Comparison of ENCODE assay signal across 10 mouse cellular contexts in the genomic region with DNA sequence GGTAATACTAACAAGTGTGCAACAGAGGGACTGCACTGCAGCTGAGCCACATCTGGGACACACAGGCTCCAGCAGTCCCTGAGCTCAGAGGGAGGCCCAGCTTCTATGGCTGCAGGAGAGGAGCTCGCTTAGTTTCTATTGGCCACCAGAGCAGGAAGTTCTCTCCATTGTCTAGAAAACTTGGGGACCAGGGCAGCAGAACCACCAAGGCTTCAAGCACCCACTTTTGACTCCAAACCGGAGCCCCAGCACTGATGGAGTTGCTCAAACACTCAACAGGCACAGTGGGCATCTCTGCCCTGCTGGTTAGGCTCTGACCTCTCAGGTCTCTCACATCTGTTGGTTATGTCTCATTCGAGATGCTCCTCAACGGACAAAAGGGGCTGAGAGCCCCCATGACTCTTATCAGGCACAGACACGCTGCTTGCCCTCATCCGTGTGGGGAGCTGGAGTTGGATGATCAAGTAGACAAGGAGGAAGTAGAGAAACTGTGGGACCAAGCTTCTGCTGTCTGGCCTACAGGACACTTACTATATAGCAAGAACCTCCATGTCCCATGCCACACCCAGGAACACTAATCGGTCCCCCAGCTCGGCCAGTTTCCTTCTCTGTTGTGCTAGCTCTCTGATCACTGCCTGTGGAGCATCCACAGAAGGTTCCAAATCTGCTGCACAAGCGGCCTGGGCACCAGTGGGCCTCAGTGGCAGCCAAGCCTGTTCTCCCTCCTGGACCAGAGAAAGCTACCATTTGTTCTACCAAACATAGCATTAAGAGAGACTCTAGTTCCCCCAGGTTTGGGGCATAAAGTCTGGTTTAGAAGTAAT. TPM values are rescaled to one million over a fixed set of nuclear protein-coding genes. Genes with fewer than 3 reads are reported as not detected.
DNase-seq lines count a peak whose midpoint lies in the region; ATAC-seq and TF ChIP-seq lines count a peak whose summit lies in the region.
"Had no signal": no experiment of that assay in that cellular context is flagged by ENCODE, and none has a peak within 500 bp of the region (broad histone marks: within the 10 kb centered on the region; RNA-seq: fewer than 3 reads in every experiment).

No protein-coding gene starts in this region.

- no peak for TF ChIP-seq POLR2A in lung, adult 2 months (IDR thresholded peaks at IDR 0.05; ENCODE audit: borderline replicate concordance, extremely low read depth, low read depth, low read length)

- H3K4me3 ChIP-seq in lung, postnatal 0 days (ENCODE audit: low read depth, low read length), result no peak overlapping the region
- no peak overlapping the region for H3K4me3 ChIP-seq in lung, adult 2 months (replicated peaks; ENCODE audit: extremely low read depth, low read depth, low read length)
- no peak overlapping the region for H3K4me3 ChIP-seq in embryonic facial prominence, embryonic 14.5 days (ENCODE audit: low read depth, low read length)
- H3K4me3 ChIP-seq in liver, embryonic 11.5 days (ENCODE audit: low read depth, low read length), result peak overlapping the region; percentile 53
- H3K4me3 ChIP-seq: neural tube, embryonic 12.5 days had no signal

- ATAC-seq in lung, postnatal 0 days, result no peak
- ATAC-seq in embryonic facial prominence, embryonic 14.5 days (ENCODE audit: low read depth), result no peak
- ATAC-seq in liver, embryonic 11.5 days (replicated peaks; ENCODE audit: low FRiP score), result peak; percentile 72
- ATAC-seq: forebrain, embryonic 14.5 days had no signal

- peaks cover 42% of the 10 kb centered on the region for H3K4me1 ChIP-seq in lung, postnatal 0 days (ENCODE audit: insufficient read depth, low read depth, low read length)
- H3K4me1 ChIP-seq in lung, adult 2 months (ENCODE audit: control insufficient read depth, insufficient read depth, low read length), result peaks cover 34% of the 10 kb centered on the region
- H3K4me1 ChIP-seq in embryonic facial prominence, embryonic 14.5 days (ENCODE audit: control insufficient read depth, insufficient read depth, low read length), result peaks cover 36% of the 10 kb centered on the region
- peaks cover 75% of the 10 kb centered on the region for H3K4me1 ChIP-seq in liver, embryonic 11.5 days (replicated peaks; ENCODE audit: control insufficient read depth, insufficient read depth, low read length)

- H3K36me3 ChIP-seq in lung, postnatal 0 days (ENCODE audit: insufficient read depth, low read length), result no peaks in the 10 kb centered on the region
- 0 out of 2 replicates have a peak, but pooled peaks cover 5% of the 10 kb centered on the region for H3K36me3 ChIP-seq in embryonic facial prominence, embryonic 14.5 days (ENCODE audit: control insufficient read depth, insufficient read depth, low read length)
- H3K36me3 ChIP-seq in liver, embryonic 11.5 days (ENCODE audit: control insufficient read depth, insufficient read depth, low read length), result peaks cover 3% of the 10 kb centered on the region; the same call in 1 of the 2 replicates

- no peak for TF ChIP-seq EP300 in lung, postnatal 0 days (IDR thresholded peaks at IDR 0.05)

- no peak overlapping the region for H3K9ac ChIP-seq in lung, postnatal 0 days (replicated peaks; ENCODE audit: low read depth)
- peak overlapping the region; percentile 19; the same call in 1 of the 2 replicates for H3K9ac ChIP-seq in embryonic facial prominence, embryonic 14.5 days (ENCODE audit: low read depth, low read length)
- H3K9ac ChIP-seq in liver, embryonic 11.5 days (ENCODE audit: low read depth, low read length), result peak overlapping the region; percentile 80
- H3K9ac ChIP-seq: neural tube, embryonic 12.5 days had no signal

- H3K27ac ChIP-seq in lung, postnatal 0 days (ENCODE audit: low read length), result 0 out of 2 replicates have a peak overlapping the region, but pooled peaks have one; percentile 9
- no peak overlapping the region for H3K27ac ChIP-seq in embryonic facial prominence, embryonic 14.5 days (replicated peaks; ENCODE audit: low read depth, low read length)
- H3K27ac ChIP-seq in liver, embryonic 11.5 days (ENCODE audit: low read depth, low read length), result peak overlapping the region; percentile 100
- H3K27ac ChIP-seq: neural tube, embryonic 12.5 days had no signal

- 0 out of 2 replicates have a peak overlapping the region, but pooled peaks have one; percentile 5 for H3K4me2 ChIP-seq in lung, postnatal 0 days (replicated peaks; ENCODE audit: low read depth, low read length)
- H3K4me2 ChIP-seq in embryonic facial prominence, embryonic 14.5 days (ENCODE audit: low read depth, low read length), result no peak overlapping the region
- H3K4me2 ChIP-seq in liver, embryonic 11.5 days, result peak overlapping the region; percentile 81
- H3K4me2 ChIP-seq: neural tube, embryonic 12.5 days had no signal

- no peak for DNase-seq in lung, postnatal 0 days (ENCODE audit: low spot score)
- DNase-seq in lung, adult 2 months, result no peak
- DNase-seq in embryonic facial prominence, embryonic 14.5 days (ENCODE audit: low spot score), result no peak
- peak; percentile 69 for DNase-seq in liver, embryonic 11.5 days (ENCODE audit: low spot score)
- DNase-seq in thymus, postnatal 10 days (ENCODE audit: low spot score in 2 of 2), result peak; percentile 57 to 58
- DNase-seq in yolk sac, embryonic 10.5 days (ENCODE audit: low spot score), result no peak
- no peak for DNase-seq in Muller cell, postnatal 12 days (ENCODE audit: inconsistent ontology term)
- DNase-seq: cerebellum, adult 11 months had no signal

- H3K9me3 ChIP-seq in lung, postnatal 0 days (ENCODE audit: low read length), result no peaks in the 10 kb centered on the region
- H3K9me3 ChIP-seq in embryonic facial prominence, embryonic 14.5 days (ENCODE audit: control insufficient read depth, low read length), result no peaks in the 10 kb centered on the region
- no peaks in the 10 kb centered on the region for H3K9me3 ChIP-seq in liver, embryonic 11.5 days (ENCODE audit: control insufficient read depth, low read length)
- H3K9me3 ChIP-seq: neural tube, embryonic 12.5 days had no signal

- no peaks in the 10 kb centered on the region for H3K27me3 ChIP-seq in lung, postnatal 0 days (replicated peaks; ENCODE audit: insufficient read depth, low read length)
- no peaks in the 10 kb centered on the region for H3K27me3 ChIP-seq in embryonic facial prominence, embryonic 14.5 days (replicated peaks; ENCODE audit: control insufficient read depth, insufficient read depth, low read length)
- H3K27me3 ChIP-seq in liver, embryonic 11.5 days (replicated peaks; ENCODE audit: control insufficient read depth, insufficient read depth, low read length), result no peaks in the 10 kb centered on the region
- H3K27me3 ChIP-seq: neural tube, embryonic 12.5 days had no signal

- TF ChIP-seq CTCF in lung, postnatal 0 days (IDR thresholded peaks at IDR 0.05), result no peak
- no peak for TF ChIP-seq CTCF in lung, adult 2 months (IDR thresholded peaks at IDR 0.05; ENCODE audit: insufficient read depth, low read length)

- WGBS in lung, postnatal 0 days, result 86% methylated on average over 9 of the region's 9 CpGs
- WGBS in lung, adult 2 months, result 82% methylated on average over 9 of the region's 9 CpGs
- 87% methylated on average over 8 of the region's 9 CpGs for WGBS in embryonic facial prominence, embryonic 14.5 days
- WGBS in liver, embryonic 11.5 days, result 42% methylated on average over 9 of the region's 9 CpGs

RNA-seq across cellular contexts. Expression of gene Smim5, which starts 1.8 kb away (rescaled TPM):
- 25.8 and 27.6 TPM in 2 replicates for polyA plus RNA-seq in lung, postnatal 0 days (2015; fragmentation: Nextera tagmentation; extraction: Ambion mirVana)
- 10.3 and 10.8 TPM in 2 replicates for polyA plus RNA-seq in lung, adult 2 months (2012; rRNA removed)
- 16.5 and 20.2 TPM in 2 replicates for polyA plus RNA-seq in embryonic facial prominence, embryonic 14.5 days (2014; fragmentation: Nextera tagmentation; extraction: Ambion mirVana)
- polyA plus RNA-seq in liver, embryonic 11.5 days (2014; fragmentation: Nextera tagmentation; extraction: Ambion mirVana), result 39.5 and 45.9 TPM in 2 replicates

RNA-seq across cellular contexts. Expression of gene Smim6, which starts 10.3 kb away (rescaled TPM):
- polyA plus RNA-seq in lung, postnatal 0 days (2015; fragmentation: Nextera tagmentation; extraction: Ambion mirVana), result 58.1 and 61.5 TPM in 2 replicates
- polyA plus RNA-seq in lung, adult 2 months (2012; rRNA removed), result 8.5 and 9.1 TPM in 2 replicates
- 0.71 and 1.4 TPM in 2 replicates for polyA plus RNA-seq in embryonic facial prominence, embryonic 14.5 days (2014; fragmentation: Nextera tagmentation; extraction: Ambion mirVana)
- 3.5 and 3.6 TPM in 2 replicates for polyA plus RNA-seq in liver, embryonic 11.5 days (2014; fragmentation: Nextera tagmentation; extraction: Ambion mirVana)

RNA-seq across cellular contexts. Expression of gene Sap30bp, which starts 31.5 kb away (rescaled TPM):
- 21.2 and 22.8 TPM in 2 replicates for polyA plus RNA-seq in lung, postnatal 0 days (2015; fragmentation: Nextera tagmentation; extraction: Ambion mirVana)
- 18.8 and 23.0 TPM in 2 replicates for polyA plus RNA-seq in lung, adult 2 months (2012; rRNA removed)
- polyA plus RNA-seq in embryonic facial prominence, embryonic 14.5 days (2014; fragmentation: Nextera tagmentation; extraction: Ambion mirVana), result 30.2 and 36.6 TPM in 2 replicates
- polyA plus RNA-seq in liver, embryonic 11.5 days (2014; fragmentation: Nextera tagmentation; extraction: Ambion mirVana), result 36.5 and 39.9 TPM in 2 replicates

RNA-seq across cellular contexts. Expression of gene Recql5, which starts 31.7 kb away (rescaled TPM):
- polyA plus RNA-seq in lung, postnatal 0 days (2015; fragmentation: Nextera tagmentation; extraction: Ambion mirVana), result 9.2 and 9.9 TPM in 2 replicates
- polyA plus RNA-seq in lung, adult 2 months (2012; rRNA removed), result 14.5 and 18.0 TPM in 2 replicates
- 13.3 TPM in 2 replicates for polyA plus RNA-seq in embryonic facial prominence, embryonic 14.5 days (2014; fragmentation: Nextera tagmentation; extraction: Ambion mirVana)
- 19.8 and 22.9 TPM in 2 replicates for polyA plus RNA-seq in liver, embryonic 11.5 days (2014; fragmentation: Nextera tagmentation; extraction: Ambion mirVana)

RNA-seq across cellular contexts. Expression of gene Myo15b, which starts 43.3 kb away (rescaled TPM):
- 0.57 and 0.68 TPM in 2 replicates for polyA plus RNA-seq in lung, postnatal 0 days (2015; fragmentation: Nextera tagmentation; extraction: Ambion mirVana)
- polyA plus RNA-seq in lung, adult 2 months (2012; rRNA removed), result 5.4 and 7.9 TPM in 2 replicates
- 0.08 and 0.54 TPM in 2 replicates for polyA plus RNA-seq in embryonic facial prominence, embryonic 14.5 days (2014; fragmentation: Nextera tagmentation; extraction: Ambion mirVana)
- 0.56 and 0.89 TPM in 2 replicates for polyA plus RNA-seq in liver, embryonic 11.5 days (2014; fragmentation: Nextera tagmentation; extraction: Ambion mirVana)
- polyA plus RNA-seq: forebrain, embryonic 14.5 days had no signal

Comparison
In these comparisons a context has a peak if more than half of its experiments do, and no peak if none do; other contexts are left out.
1. DNase-seq: peak in liver, embryonic 11.5 days (single experiment) and thymus, postnatal 10 days (2 of 2); none in lung, postnatal 0 days (single experiment), lung, adult 2 months (single experiment), embryonic facial prominence, embryonic 14.5 days (single experiment), yolk sac, embryonic 10.5 days (single experiment) and Muller cell, postnatal 12 days (single experiment).